Mouse (Mus musculus) forebrain, embryonic 15.5 days (tissue): Measurements from ENCODE around the gene Qrfpr. TPM values are rescaled to one million over a fixed set of nuclear protein-coding genes. Genes with fewer than 3 reads are reported as not detected.
A peak's percentile ranks its signal among the peaks of the same experiment; 100 is the strongest.

Experiments used
- ATAC-seq: fragments of 200-750 bp; cut with Nextera tagmentation; replicated peaks from 2 replicates; pipeline ENCODE4 v1.8.0; 2017; ENCODE audit warnings: mild to moderate bottlenecking, moderate TSS enrichment, moderate library complexity
- H3K27ac ChIP-seq: fragments of 300-500 bp; sonication (generic); replicated peaks from 2 replicates; pipeline ENCODE4 v1.5.1; 2015; ENCODE audit warnings: mild to moderate bottlenecking, inconsistent platforms
- H3K27me3 ChIP-seq: fragments of 300-500 bp; sonication (generic); 2 replicates; pipeline ENCODE4 v1.6.1; 2015; ENCODE audit warnings: inconsistent platforms
- H3K36me3 ChIP-seq: fragments of 300-500 bp; sonication (generic); 2 replicates; pipeline ENCODE4 v1.6.1; 2015; ENCODE audit warnings: mild to moderate bottlenecking, inconsistent platforms
- H3K4me1 ChIP-seq: fragments of 300-500 bp; sonication (generic); 2 replicates; pipeline ENCODE4 v1.6.1; 2015; ENCODE audit warnings: inconsistent platforms
- H3K4me2 ChIP-seq: fragments of 300-500 bp; sonication (generic); replicated peaks from 2 replicates; pipeline ENCODE4 v1.6.1; 2015; ENCODE audit warnings: mild to moderate bottlenecking, inconsistent platforms
- H3K4me3 ChIP-seq: fragments of 300-500 bp; sonication (generic); 2 replicates; pipeline ENCODE4 v1.5.1; 2015; ENCODE audit warnings: mild to moderate bottlenecking, inconsistent platforms
- H3K9ac ChIP-seq: fragments of 300-500 bp; sonication (generic); replicated peaks from 2 replicates; pipeline ENCODE4 v1.6.1; 2015; ENCODE audit warnings: mild to moderate bottlenecking, inconsistent platforms
- H3K9me3 ChIP-seq: fragments of 300-500 bp; sonication (generic); 2 replicates; pipeline ENCODE4 v1.6.1; 2016; ENCODE audit warnings: inconsistent platforms
- WGBS: fragments of 180-500 bp; shearing (Covaris S2); methylation state at CpG from one replicate; pipeline ENCODE4 v1.1.7; 2015; ENCODE audit warnings: mixed read lengths; 5-methylcytosine and 5-hydroxymethylcytosine counted together
- polyA plus RNA-seq: library from polyadenylated mRNA; unstranded; fragments of >200 nt; fragmentation: Nextera tagmentation; extraction: Ambion mirVana; gene quantifications from 2 replicates; pipeline ENCODE4 v1.2.1, GENCODE M21; 2015

The Qrfpr gene
- polyA plus RNA-seq, 1 experiment from 2014 or later, result 2.1 TPM

DNA sequence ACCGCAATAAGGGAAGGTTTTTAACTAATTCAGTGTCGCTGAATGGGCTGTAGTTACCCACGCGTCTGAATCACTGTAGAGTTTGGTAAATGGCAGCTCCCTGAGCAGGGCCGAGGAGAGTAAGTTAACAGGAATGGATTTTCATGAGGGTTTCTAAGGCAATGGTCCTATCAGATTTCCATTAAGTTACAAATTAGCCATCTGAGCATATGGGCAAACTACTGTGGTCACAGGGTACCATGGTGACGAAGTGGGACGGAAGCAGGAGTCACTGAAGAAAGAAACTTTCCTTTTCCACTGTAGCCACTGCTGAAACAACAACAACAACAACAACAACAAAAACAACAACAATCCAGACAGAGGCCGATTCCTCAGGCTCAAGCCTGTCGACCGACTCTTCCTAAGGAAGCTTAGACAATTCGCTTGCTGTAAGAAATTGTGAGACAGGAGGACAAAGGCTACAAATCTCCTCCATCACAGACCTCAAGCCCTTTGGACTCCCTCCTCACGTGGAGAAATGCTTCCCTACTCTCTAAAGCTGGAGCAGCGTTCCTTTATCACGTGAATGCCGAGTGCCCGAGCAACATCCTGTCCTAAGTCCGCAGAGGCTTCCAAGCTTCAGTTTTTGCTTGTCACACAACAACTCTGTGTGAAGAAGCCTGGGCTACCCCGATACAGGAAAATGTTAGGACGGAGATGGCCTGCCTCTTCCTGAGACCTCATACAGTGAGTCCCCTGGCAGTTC lies 14.4 kb downstream of the Qrfpr start:
- Histone ChIP-seq H3K9me3 (no peaks in the 10 kb centered on the region), H3K4me3 (no peak overlapping the region), H3K4me2 (no peak overlapping the region), H3K9ac (no peak overlapping the region), H3K4me1 (peaks cover 9% of the 10 kb centered on the region; the same call in 1 of the 2 replicates), H3K36me3 (no peaks in the 10 kb centered on the region), H3K27me3 (no peaks in the 10 kb centered on the region), H3K27ac (no peak overlapping the region)
- no peak for ATAC-seq
- 63% methylated on average over 19 of the region's 19 CpGs for WGBS

DNA sequence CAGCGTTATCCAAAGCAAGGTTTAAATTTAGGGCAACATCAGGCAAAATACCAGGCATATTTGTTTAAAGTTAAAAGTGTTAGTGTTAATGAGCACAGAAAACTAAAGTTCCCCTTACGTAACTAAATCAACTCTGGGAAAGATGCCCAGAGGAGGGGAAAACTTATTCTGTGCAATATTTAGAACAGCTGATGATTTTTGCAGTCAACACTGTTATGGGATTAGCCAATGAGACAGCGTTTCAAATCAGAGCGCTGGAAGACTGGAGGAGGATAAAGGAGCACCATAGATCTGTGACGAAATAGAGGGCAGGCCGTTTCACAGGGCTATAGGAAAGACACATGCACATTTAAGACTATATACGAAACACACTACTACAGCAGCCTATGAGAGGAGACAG lies 19.2 kb downstream of the Qrfpr start:
- H3K4me2 ChIP-seq, result no peak overlapping the region
- no peak overlapping the region for H3K4me3 ChIP-seq
- H3K9me3 ChIP-seq, result no peaks in the 10 kb centered on the region
- no peaks in the 10 kb centered on the region for H3K36me3 ChIP-seq
- WGBS, result 66% methylated on average over 7 of the region's 7 CpGs
- no peaks in the 10 kb centered on the region for H3K4me1 ChIP-seq
- ATAC-seq, result peak; percentile 84
- H3K27ac ChIP-seq, result no peak overlapping the region
- no peak overlapping the region for H3K9ac ChIP-seq
- no peaks in the 10 kb centered on the region for H3K27me3 ChIP-seq

DNA sequence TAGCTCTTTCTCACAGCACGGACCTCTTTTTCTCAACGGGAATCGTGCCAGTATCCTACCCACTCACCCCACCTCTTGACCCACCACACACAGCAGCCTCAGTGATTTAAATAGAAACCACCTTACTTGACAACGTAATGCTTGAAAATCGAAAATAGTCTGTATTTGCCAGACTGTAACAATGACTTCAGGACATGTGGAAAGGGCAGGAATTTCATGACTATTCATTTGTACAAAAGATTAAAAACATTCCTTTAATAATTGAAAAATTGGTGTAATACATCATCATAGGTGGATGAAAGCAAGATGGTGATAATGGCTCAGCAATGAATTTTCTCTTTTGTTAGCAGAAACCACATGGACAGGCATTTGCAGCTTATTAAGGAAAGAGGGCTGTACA lies 21.0 kb downstream of the Qrfpr start:
- 43% methylated on average over 5 of the region's 5 CpGs for WGBS
- ATAC-seq, result no peak

DNA sequence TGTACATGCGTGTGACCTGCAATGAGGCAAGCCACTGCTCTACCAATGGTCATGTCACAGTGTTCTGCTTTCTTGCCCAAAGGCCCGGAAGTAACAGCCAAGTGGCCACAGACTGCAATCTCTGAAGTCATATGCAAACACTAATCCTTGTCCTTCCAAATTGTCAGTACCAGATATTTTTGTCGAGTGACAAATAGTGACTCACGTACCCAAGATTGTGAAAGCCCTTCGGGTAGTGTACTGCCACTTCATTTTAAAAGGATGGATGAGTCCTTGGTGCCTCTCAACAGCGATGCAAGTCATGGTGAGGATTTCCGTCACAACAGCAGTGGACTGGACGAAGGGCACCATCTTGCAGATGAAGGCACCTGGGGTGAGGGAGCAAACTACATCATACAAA lies 32.9 kb downstream of the Qrfpr start:
- 94% methylated on average over 8 of the region's 8 CpGs for WGBS

More for the DNA sequence above, 21.0 kb downstream of the Qrfpr start:
- no peak overlapping the region for H3K4me3 ChIP-seq
- H3K4me1 ChIP-seq, result no peaks in the 10 kb centered on the region
- no peaks in the 10 kb centered on the region for H3K27me3 ChIP-seq
- H3K36me3 ChIP-seq, result no peaks in the 10 kb centered on the region
- no peak overlapping the region for H3K27ac ChIP-seq
- H3K9me3 ChIP-seq, result no peaks in the 10 kb centered on the region
- H3K4me2 ChIP-seq, result no peak overlapping the region
- no peak overlapping the region for H3K9ac ChIP-seq

DNA sequence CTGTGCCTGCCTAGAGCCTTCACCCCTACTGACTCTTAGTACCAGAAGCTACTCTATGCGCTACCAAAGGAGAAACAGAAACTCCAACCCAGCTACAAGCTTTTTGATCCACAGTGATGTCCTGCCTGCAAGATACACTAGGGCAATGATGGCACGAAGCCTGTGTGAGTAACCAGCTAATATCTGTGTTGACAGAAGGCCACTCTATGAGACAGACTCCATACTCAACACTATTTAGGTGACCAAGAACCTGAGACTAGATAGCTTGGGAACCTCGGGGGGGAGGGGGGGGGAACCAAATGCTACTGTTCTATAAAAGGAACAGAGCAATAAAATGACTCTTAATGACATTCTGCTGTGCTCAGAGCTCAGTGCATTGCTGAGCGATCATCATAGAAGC lies 35.6 kb downstream of the Qrfpr start:
- no peaks in the 10 kb centered on the region for H3K27me3 ChIP-seq
- no peak overlapping the region for H3K27ac ChIP-seq
- H3K4me1 ChIP-seq, result no peaks in the 10 kb centered on the region
- WGBS, result 90% methylated on average over 4 of the region's 4 CpGs
- H3K4me2 ChIP-seq, result no peak overlapping the region
- H3K4me3 ChIP-seq, result no peak overlapping the region
- H3K9ac ChIP-seq, result no peak overlapping the region
- no peak for ATAC-seq
- H3K9me3 ChIP-seq, result no peaks in the 10 kb centered on the region
- no peaks in the 10 kb centered on the region for H3K36me3 ChIP-seq

More for the DNA sequence above, 32.9 kb downstream of the Qrfpr start:
- no peaks in the 10 kb centered on the region for H3K4me1 ChIP-seq
- ATAC-seq, result no peak
- H3K4me2 ChIP-seq, result no peak overlapping the region
- H3K9me3 ChIP-seq, result no peaks in the 10 kb centered on the region
- no peaks in the 10 kb centered on the region for H3K36me3 ChIP-seq
- H3K4me3 ChIP-seq, result no peak overlapping the region
- H3K9ac ChIP-seq, result no peak overlapping the region
- H3K27ac ChIP-seq, result no peak overlapping the region
- H3K27me3 ChIP-seq, result no peaks in the 10 kb centered on the region

DNA sequence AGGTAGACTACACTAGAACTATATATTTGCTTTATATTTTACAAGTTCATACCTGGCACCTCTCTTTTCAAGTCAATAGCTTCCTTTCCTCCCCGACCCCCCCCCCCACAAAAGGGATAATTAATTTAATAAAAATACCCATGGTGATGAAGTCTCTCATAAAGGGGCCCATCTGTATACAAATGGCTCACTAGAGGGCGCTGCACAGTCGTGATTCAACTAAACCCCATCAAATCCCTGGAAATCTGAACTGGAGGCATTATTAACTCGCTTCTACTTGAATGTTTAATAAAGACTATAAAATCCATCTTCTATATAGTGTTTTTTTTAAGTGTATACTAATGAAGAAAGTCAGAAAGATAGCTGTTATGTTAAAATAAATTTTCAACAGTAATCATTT lies 40.6 kb downstream of the Qrfpr start:
- no peak overlapping the region for H3K27ac ChIP-seq
- ATAC-seq, result no peak
- no peak overlapping the region for H3K9ac ChIP-seq
- no peaks in the 10 kb centered on the region for H3K4me1 ChIP-seq
- no peaks in the 10 kb centered on the region for H3K9me3 ChIP-seq
- H3K4me2 ChIP-seq, result no peak overlapping the region
- no peaks in the 10 kb centered on the region for H3K36me3 ChIP-seq
- no peaks in the 10 kb centered on the region for H3K27me3 ChIP-seq
- H3K4me3 ChIP-seq, result no peak overlapping the region
- WGBS, result 7% methylated on average over 4 of the region's 4 CpGs

DNA sequence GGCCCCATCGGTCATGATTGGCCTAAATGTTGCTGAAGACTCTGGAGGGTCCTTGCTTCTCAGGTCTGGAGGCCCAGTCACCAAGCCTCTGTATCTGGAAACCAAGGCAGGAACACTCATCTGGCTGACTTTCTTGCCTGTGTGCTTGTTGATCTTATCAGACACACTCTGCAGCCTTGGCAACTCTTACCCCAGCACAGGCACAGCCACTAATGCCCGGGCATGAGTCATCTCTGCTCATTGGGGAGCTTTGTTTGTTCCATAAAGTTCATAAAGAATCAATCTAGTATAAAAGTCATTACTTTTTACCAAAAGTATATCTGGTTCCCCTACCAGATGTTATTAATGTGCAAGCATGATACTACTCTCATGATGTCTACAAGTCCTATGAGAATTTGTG lies 48.4 kb downstream of the Qrfpr start:
- no peak for ATAC-seq
- H3K36me3 ChIP-seq, result peaks cover 8% of the 10 kb centered on the region
- H3K9me3 ChIP-seq, result no peaks in the 10 kb centered on the region
- H3K4me2 ChIP-seq, result no peak overlapping the region
- no peaks in the 10 kb centered on the region for H3K4me1 ChIP-seq
- no peak overlapping the region for H3K9ac ChIP-seq
- no peak overlapping the region for H3K4me3 ChIP-seq
- H3K27me3 ChIP-seq, result no peaks in the 10 kb centered on the region
- 98% methylated on average over 2 of the region's 2 CpGs for WGBS
- no peak overlapping the region for H3K27ac ChIP-seq

DNA sequence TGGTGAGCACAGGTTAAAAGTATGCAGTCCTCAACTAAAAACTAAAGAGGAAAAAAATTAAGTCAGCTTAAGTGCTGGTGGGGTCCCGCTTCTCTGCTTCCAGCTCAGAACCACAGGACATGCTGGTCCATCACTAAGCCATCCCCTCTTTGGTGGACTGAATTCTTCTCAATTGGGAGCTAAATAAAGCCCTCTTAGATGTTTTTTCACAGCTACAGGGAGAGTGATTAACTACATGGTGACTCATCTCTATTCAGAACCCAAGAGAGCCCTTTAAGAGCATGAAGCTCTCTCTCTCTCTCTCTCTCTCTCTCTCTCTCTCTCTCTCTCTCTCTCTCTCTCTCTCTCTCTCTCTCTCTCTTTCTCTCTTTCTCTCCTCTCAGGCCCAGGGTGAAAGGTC lies 50.8 kb downstream of the Qrfpr start:
- no peak for ATAC-seq
- 91% methylated on average over 1 of the region's 1 CpGs for WGBS
- Histone ChIP-seq H3K9ac (no peak overlapping the region), H3K27me3 (no peaks in the 10 kb centered on the region), H3K4me3 (no peak overlapping the region), H3K4me2 (no peak overlapping the region), H3K36me3 (peaks cover 27% of the 10 kb centered on the region), H3K9me3 (no peaks in the 10 kb centered on the region), H3K27ac (no peak overlapping the region), H3K4me1 (no peaks in the 10 kb centered on the region)

DNA sequence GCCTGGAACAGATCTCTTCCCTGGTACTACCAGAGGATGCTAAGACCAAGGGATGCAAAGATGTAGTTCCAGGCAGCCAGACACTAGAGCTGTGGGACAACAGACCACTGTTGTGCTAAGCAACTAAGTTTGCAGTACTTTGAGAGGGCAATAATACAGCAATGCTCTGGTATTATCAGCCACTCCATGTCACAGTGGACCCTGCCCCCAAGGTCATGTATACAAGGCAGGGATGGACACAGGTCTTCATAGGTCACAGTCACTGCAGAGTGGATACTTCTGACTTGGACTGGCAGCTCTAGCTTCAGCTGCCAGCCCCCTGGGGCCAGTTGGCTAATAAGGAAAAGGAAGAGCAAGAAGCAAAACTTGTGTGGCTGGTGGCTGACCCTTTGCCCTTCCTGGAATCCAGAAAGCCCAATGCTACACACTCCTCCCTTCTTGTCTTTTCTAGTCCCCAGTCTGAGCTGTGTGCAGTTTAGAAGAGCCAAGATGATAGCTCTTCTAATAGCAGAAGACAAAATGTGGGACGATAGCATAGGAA lies 51.4 kb downstream of the Qrfpr start:
- no peak overlapping the region for H3K4me3 ChIP-seq
- WGBS, result 97% methylated on average over 1 of the region's 1 CpGs
- H3K9me3 ChIP-seq, result no peaks in the 10 kb centered on the region
- H3K4me1 ChIP-seq, result no peaks in the 10 kb centered on the region
- no peaks in the 10 kb centered on the region for H3K27me3 ChIP-seq
- H3K27ac ChIP-seq, result no peak overlapping the region
- no peak overlapping the region for H3K4me2 ChIP-seq
- peaks cover 33% of the 10 kb centered on the region for H3K36me3 ChIP-seq
- ATAC-seq, result no peak
- no peak overlapping the region for H3K9ac ChIP-seq

DNA sequence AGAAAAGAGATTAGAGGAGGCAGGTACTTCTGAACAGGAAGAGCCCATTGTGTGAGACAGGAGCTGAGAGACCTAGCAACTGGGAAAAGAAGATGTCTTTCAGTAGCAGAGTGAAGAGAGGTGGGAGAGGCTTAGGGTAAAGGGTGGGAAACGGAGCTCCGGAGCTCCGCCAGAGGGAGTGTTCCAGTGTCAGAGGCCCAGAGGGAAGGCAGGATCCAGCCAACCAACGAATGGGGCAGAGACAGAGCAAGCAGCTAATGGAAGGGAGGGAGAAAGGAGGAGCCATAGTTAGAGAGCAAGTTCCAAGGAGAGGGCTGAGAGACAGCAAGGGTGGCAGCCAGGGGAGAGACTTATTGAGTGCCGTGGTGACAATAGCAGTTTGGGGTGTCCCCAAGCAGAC lies 66.8 kb downstream of the Qrfpr start:
- Histone ChIP-seq H3K36me3 (peaks cover 10% of the 10 kb centered on the region), H3K4me1 (peaks cover 28% of the 10 kb centered on the region), H3K9ac (no peak overlapping the region), H3K4me2 (no peak overlapping the region), H3K9me3 (no peaks in the 10 kb centered on the region), H3K27me3 (no peaks in the 10 kb centered on the region), H3K27ac (no peak overlapping the region), H3K4me3 (no peak overlapping the region)
- WGBS, result 22% methylated on average over 5 of the region's 5 CpGs
- no peak for ATAC-seq

DNA sequence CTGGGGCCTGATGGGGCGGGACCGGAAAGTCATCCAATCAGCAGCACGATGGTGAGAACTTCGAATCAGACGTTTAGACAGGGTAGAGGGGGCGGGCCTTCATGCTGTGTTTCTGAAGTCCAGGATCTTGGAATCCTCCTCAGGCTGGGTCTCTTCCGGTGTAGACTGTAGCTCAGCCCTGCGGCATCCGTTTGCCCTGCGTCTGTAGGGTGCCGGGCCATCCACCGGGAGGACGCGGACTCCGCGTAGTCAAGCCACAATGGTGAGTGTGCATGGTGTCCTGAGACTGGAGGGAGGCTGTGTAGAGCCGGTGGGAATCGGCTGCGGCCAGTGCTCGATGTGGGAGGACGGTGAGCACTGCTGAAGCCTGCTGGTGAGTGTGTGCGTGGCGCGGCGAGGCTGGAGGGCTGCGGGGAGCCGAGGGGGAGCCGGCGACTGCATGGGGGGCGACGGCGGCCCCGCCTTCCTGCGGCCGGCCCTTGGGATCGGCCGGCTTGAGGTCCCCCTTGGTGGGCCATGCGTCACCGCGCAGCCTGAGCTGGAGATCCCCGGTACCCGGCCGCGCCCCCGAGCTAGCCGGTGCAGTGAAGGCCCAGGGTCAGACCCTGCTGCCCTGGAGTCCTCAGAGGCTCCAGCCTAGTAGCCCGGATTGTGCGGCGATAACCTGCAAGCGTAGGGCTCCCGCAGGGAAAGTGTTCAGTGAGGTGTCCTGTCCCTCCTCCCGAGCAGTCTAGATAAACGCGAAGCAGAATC lies 71.0 kb downstream of the Qrfpr start, which contains the start of gene D3Ertd254e:
Gene D3Ertd254e, plus strand, starts transcription at position 84 of the 753 bp plus-strand sequence.
- H3K9me3 ChIP-seq, result no peaks in the 10 kb centered on the region
- peak within 1 kb of the TSS; percentile 92 for H3K4me3 ChIP-seq
- WGBS, result 0% methylated on average over 54 of the region's 54 CpGs
- H3K36me3 ChIP-seq, result no peaks in the 10 kb centered on the region
- H3K9ac ChIP-seq, result peak within 1 kb of the TSS; percentile 91
- peak within 1 kb of the TSS; percentile 94 for H3K27ac ChIP-seq
- no peaks in the 10 kb centered on the region for H3K27me3 ChIP-seq
- H3K4me1 ChIP-seq, result peaks cover 28% of the 10 kb centered on the region
- peak; percentile 100 for ATAC-seq
- H3K4me2 ChIP-seq, result peak within 1 kb of the TSS; percentile 58

DNA sequence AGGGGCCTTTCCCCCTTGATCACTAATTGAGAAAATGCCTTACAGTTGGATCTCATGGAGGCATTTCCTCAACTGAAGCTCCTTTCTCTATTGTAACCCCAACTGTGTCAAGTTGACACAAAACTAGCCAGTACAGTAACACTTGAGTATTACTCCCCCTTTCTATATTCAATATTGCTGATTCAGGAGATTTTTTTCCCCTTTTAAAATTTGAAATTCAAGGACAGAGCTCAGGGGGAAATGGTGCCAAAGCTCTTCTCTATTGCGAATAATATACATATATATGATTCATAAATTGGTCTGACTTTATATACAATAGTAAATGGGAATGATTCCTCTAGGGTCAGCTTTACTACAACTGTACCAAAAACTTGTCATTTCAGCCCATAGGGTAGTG lies 71.6 kb downstream of the Qrfpr start:
- peak overlapping the region; percentile 92 for H3K4me3 ChIP-seq
- ATAC-seq, result no peak
- no peak overlapping the region for H3K9ac ChIP-seq
- no peaks in the 10 kb centered on the region for H3K9me3 ChIP-seq
- H3K27me3 ChIP-seq, result no peaks in the 10 kb centered on the region
- peak overlapping the region; percentile 58 for H3K4me2 ChIP-seq
- peak overlapping the region; percentile 94 for H3K27ac ChIP-seq
- H3K36me3 ChIP-seq, result no peaks in the 10 kb centered on the region
- 3% methylated on average over 1 of the region's 1 CpGs for WGBS
- peaks cover 28% of the 10 kb centered on the region for H3K4me1 ChIP-seq
